Mouse (Mus musculus) neural tube, embryonic 13.5 days (tissue): ENCODE measurements around the gene Mllt10. TPM values are rescaled to one million over a fixed set of nuclear protein-coding genes. Genes with fewer than 3 reads are reported as not detected.

Experiments
- ATAC-seq: fragments of 200-750 bp; cut with Nextera tagmentation; 2 replicates; pipeline ENCODE4 v1.8.0; 2017; ENCODE audit warnings: low read depth, mild to moderate bottlenecking, moderate TSS enrichment, moderate library complexity
- H3K27ac ChIP-seq: fragments of 300-500 bp; sonication (generic); replicated peaks from 2 replicates; pipeline ENCODE4 v1.5.1; 2015; ENCODE audit warnings: moderate library complexity, mild to moderate bottlenecking, inconsistent platforms
- H3K27me3 ChIP-seq: fragments of 300-500 bp; sonication (generic); 2 replicates; pipeline ENCODE4 v1.6.1; 2015; ENCODE audit warnings: mild to moderate bottlenecking, inconsistent platforms
- H3K36me3 ChIP-seq: fragments of 300-500 bp; sonication (generic); 2 replicates; pipeline ENCODE4 v1.6.1; 2015; ENCODE audit warnings: mild to moderate bottlenecking, inconsistent platforms
- H3K4me1 ChIP-seq: fragments of 300-500 bp; sonication (generic); replicated peaks from 2 replicates; pipeline ENCODE4 v1.6.1; 2015; ENCODE audit warnings: inconsistent platforms
- H3K4me2 ChIP-seq: fragments of 300-500 bp; sonication (generic); 2 replicates; pipeline ENCODE4 v1.6.1; 2015; ENCODE audit warnings: inconsistent platforms, mild to moderate bottlenecking, moderate library complexity
- H3K4me3 ChIP-seq: fragments of 300-500 bp; sonication (generic); 2 replicates; pipeline ENCODE4 v1.5.1; 2015; ENCODE audit warnings: mild to moderate bottlenecking, inconsistent platforms
- H3K9ac ChIP-seq: fragments of 300-500 bp; sonication (generic); 2 replicates; pipeline ENCODE4 v1.6.1; 2015; ENCODE audit warnings: moderate library complexity, mild to moderate bottlenecking, inconsistent platforms
- H3K9me3 ChIP-seq: fragments of 300-500 bp; sonication (generic); 2 replicates; pipeline ENCODE4 v1.6.1; 2016; ENCODE audit warnings: inconsistent platforms
- WGBS: fragments of 180-500 bp; shearing (Covaris S2); methylation state at CpG from one replicate; pipeline ENCODE4 v1.1.7; 2015; 5-methylcytosine and 5-hydroxymethylcytosine counted together
- polyA plus RNA-seq: library from polyadenylated mRNA; unstranded; fragments of >200 nt; fragmentation: Nextera tagmentation; extraction: Ambion mirVana; gene quantifications from 2 replicates; pipeline ENCODE4 v1.2.1, GENCODE M21; 2015

Gene Mllt10
- polyA plus RNA-seq, 1 experiment from 2014 or later: 63.1 TPM

- Histone ChIP-seq H3K4me1 (peaks cover 46% of the 10 kb centered on the region), H3K27ac (peak overlapping the region; percentile 100), H3K27me3 (no peaks in the 10 kb centered on the region), H3K4me3 (peak overlapping the region; percentile 56), H3K9ac (peak overlapping the region; percentile 93), H3K9me3 (no peaks in the 10 kb centered on the region), H3K4me2 (peak overlapping the region; percentile 94), H3K36me3 (no peaks in the 10 kb centered on the region)
- ATAC-seq: peak; percentile 1; the same call in 1 of the 2 replicates
- whole genome bisulfite sequencing: under 1% methylated on average over 48 of the region's 48 CpGs
Observed at GRCm38 (mm10) chr2:18057336-18058145, 2.5 kb downstream of the Mllt10 start.

- Histone ChIP-seq H3K9ac (peak overlapping the region; percentile 93), H3K9me3 (no peaks in the 10 kb centered on the region), H3K4me3 (peak overlapping the region; percentile 56), H3K36me3 (no peaks in the 10 kb centered on the region), H3K4me1 (peaks cover 42% of the 10 kb centered on the region), H3K27me3 (no peaks in the 10 kb centered on the region), H3K27ac (peak overlapping the region; percentile 100), H3K4me2 (peak overlapping the region; percentile 94)
- ATAC-seq: no peak
- WGBS: 9% methylated on average over 9 of the region's 9 CpGs
Observed at GRCm38 (mm10) chr2:18058146-18058708, 3.2 kb downstream of the Mllt10 start.

- Histone ChIP-seq H3K4me2 (peak overlapping the region; percentile 94), H3K27ac (no peak overlapping the region), H3K4me3 (no peak overlapping the region), H3K36me3 (no peaks in the 10 kb centered on the region), H3K4me1 (peaks cover 34% of the 10 kb centered on the region), H3K9ac (0 out of 2 replicates have a peak overlapping the region, but pooled peaks have one; percentile 2), H3K9me3 (no peaks in the 10 kb centered on the region), H3K27me3 (no peaks in the 10 kb centered on the region)
- WGBS: 19% methylated on average over 2 of the region's 2 CpGs
- ATAC-seq: no peak
Observed at GRCm38 (mm10) chr2:18059063-18059462, 4.0 kb downstream of the Mllt10 start.

GRCm38 (mm10) chr2:18059891-18060290 lies 4.9 kb downstream of the Mllt10 start:
- Histone ChIP-seq H3K9me3 (no peaks in the 10 kb centered on the region), H3K4me2 (no peak overlapping the region), H3K4me3 (no peak overlapping the region), H3K4me1 (peaks cover 26% of the 10 kb centered on the region), H3K27ac (no peak overlapping the region), H3K36me3 (no peaks in the 10 kb centered on the region), H3K27me3 (no peaks in the 10 kb centered on the region), H3K9ac (no peak overlapping the region)
- WGBS: 78% methylated on average over 1 of the region's 1 CpGs
- ATAC-seq: no peak

GRCm38 (mm10) chr2:18060396-18060795 lies 5.4 kb downstream of the Mllt10 start:
- H3K4me2 ChIP-seq: no peak overlapping the region
- no peak for ATAC-seq
- H3K36me3 ChIP-seq: no peaks in the 10 kb centered on the region
- no peak overlapping the region for H3K27ac ChIP-seq
- H3K4me1 ChIP-seq: peaks cover 21% of the 10 kb centered on the region
- H3K9me3 ChIP-seq: no peaks in the 10 kb centered on the region
- H3K27me3 ChIP-seq: no peaks in the 10 kb centered on the region
- no peak overlapping the region for H3K4me3 ChIP-seq
- 67% methylated on average over 1 of the region's 1 CpGs for WGBS
- no peak overlapping the region for H3K9ac ChIP-seq

- peak; percentile 64 for ATAC-seq
- Histone ChIP-seq H3K27ac (peak overlapping the region; percentile 100), H3K27me3 (no peaks in the 10 kb centered on the region), H3K36me3 (peaks cover 7% of the 10 kb centered on the region), H3K9me3 (no peaks in the 10 kb centered on the region), H3K4me1 (peaks cover 26% of the 10 kb centered on the region), H3K4me3 (peak overlapping the region; percentile 80), H3K4me2 (peak overlapping the region; percentile 86), H3K9ac (peak overlapping the region; percentile 98)
- WGBS: under 1% methylated on average over 18 of the region's 18 CpGs
Observed at GRCm38 (mm10) chr2:18063763-18064251, 8.8 kb downstream of the Mllt10 start.

- Histone ChIP-seq H3K36me3 (peaks cover 7% of the 10 kb centered on the region), H3K4me2 (peak overlapping the region; percentile 86), H3K9ac (peak overlapping the region; percentile 98), H3K9me3 (no peaks in the 10 kb centered on the region), H3K4me3 (peak overlapping the region; percentile 80), H3K27ac (peak overlapping the region; percentile 100), H3K27me3 (no peaks in the 10 kb centered on the region), H3K4me1 (peaks cover 20% of the 10 kb centered on the region)
- peak; percentile 96 for ATAC-seq
- WGBS: 0% methylated on average over 31 of the region's 58 CpGs
Observed at GRCm38 (mm10) chr2:18064356-18064858, 9.4 kb downstream of the Mllt10 start.

GRCm38 (mm10) chr2:18064941-18065707 lies 10.1 kb downstream of the Mllt10 start:
- Histone ChIP-seq H3K27ac (peak overlapping the region; percentile 100), H3K36me3 (peaks cover 7% of the 10 kb centered on the region), H3K4me2 (peak overlapping the region; percentile 86), H3K27me3 (no peaks in the 10 kb centered on the region), H3K9ac (peak overlapping the region; percentile 98), H3K4me3 (peak overlapping the region; percentile 80), H3K4me1 (peaks cover 19% of the 10 kb centered on the region), H3K9me3 (no peaks in the 10 kb centered on the region)
- peak; percentile 62 for ATAC-seq
- under 1% methylated on average over 53 of the region's 85 CpGs for WGBS

GRCm38 (mm10) chr2:18065708-18066030 lies 10.6 kb downstream of the Mllt10 start:
- H3K4me3 ChIP-seq: peak overlapping the region; percentile 80
- peak overlapping the region; percentile 100 for H3K27ac ChIP-seq
- no peak; the same call in 1 of the 2 replicates for ATAC-seq
- H3K4me2 ChIP-seq: peak overlapping the region; percentile 86
- WGBS: 8% methylated on average over 6 of the region's 6 CpGs
- H3K9ac ChIP-seq: peak overlapping the region; percentile 98
- no peaks in the 10 kb centered on the region for H3K9me3 ChIP-seq
- peaks cover 19% of the 10 kb centered on the region for H3K4me1 ChIP-seq
- peaks cover 7% of the 10 kb centered on the region for H3K36me3 ChIP-seq
- H3K27me3 ChIP-seq: no peaks in the 10 kb centered on the region

- Histone ChIP-seq H3K4me3 (0 out of 2 replicates have a peak overlapping the region, but pooled peaks have one; percentile 80), H3K4me1 (peaks cover 19% of the 10 kb centered on the region), H3K27ac (no peak overlapping the region), H3K4me2 (peak overlapping the region; percentile 86), H3K36me3 (peaks cover 7% of the 10 kb centered on the region), H3K27me3 (no peaks in the 10 kb centered on the region), H3K9ac (no peak overlapping the region), H3K9me3 (no peaks in the 10 kb centered on the region)
- ATAC-seq: no peak
Observed at GRCm38 (mm10) chr2:18066436-18066835, 11.4 kb downstream of the Mllt10 start.

- no peak overlapping the region for H3K4me3 ChIP-seq
- WGBS: 89% methylated on average over 4 of the region's 4 CpGs
- H3K9me3 ChIP-seq: no peaks in the 10 kb centered on the region
- no peak overlapping the region for H3K4me2 ChIP-seq
- ATAC-seq: no peak
- H3K9ac ChIP-seq: no peak overlapping the region
- peaks cover 19% of the 10 kb centered on the region for H3K4me1 ChIP-seq
- H3K27ac ChIP-seq: no peak overlapping the region
- H3K36me3 ChIP-seq: peaks cover 14% of the 10 kb centered on the region
- H3K27me3 ChIP-seq: no peaks in the 10 kb centered on the region
Observed at GRCm38 (mm10) chr2:18068071-18068796, 13.2 kb downstream of the Mllt10 start.
